Mouse (Mus musculus) adrenal gland, adult 8-10 months (tissue): ENCODE measurements around the gene Foxp1. TPM values are rescaled to one million over a fixed set of nuclear protein-coding genes. Genes with fewer than 3 reads are reported as not detected.

Experiments
- DNase-seq: peaks from one replicate; pipeline ENCODE4 v3.0.0; 2022
- total RNA-seq, 4 experiments: library from RNA; stranded (reverse); gene quantifications; 2 replicates each; pipeline ENCODE4 v1.2.4; 2022

Foxp1 gene
- total RNA-seq, 4 experiments from 2014 or later = 37.1 to 93.2 (median 58.8) TPM

GRCm38 (mm10) chr6:99520676-99521037, 1.9 kb downstream of the Foxp1 start:
- DNase-seq = no peak

GRCm38 (mm10) chr6:99519806-99520675, 2.5 kb downstream of the Foxp1 start:
- DNase-seq = no peak

DNA sequence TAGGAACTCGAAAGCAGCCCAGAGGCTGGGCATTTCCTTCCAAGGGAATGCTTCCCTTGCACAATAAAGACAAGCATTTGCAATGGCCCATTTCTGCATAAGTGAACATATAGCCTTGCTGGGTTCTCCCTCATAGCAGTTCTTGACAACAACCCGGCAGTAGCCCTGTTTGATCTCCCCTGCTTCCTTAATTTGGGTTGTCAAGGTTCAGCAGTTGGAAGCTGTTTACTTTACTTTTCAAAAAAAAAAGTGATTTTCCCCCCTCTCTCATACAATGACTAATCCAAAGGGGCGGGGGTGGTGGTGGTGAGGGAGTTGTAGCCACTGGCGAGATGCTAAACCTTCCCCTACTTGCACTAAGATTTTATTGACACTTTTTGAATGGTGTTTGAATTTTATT, 3.5 kb downstream of the Foxp1 start:
- no peak for DNase-seq

DNA sequence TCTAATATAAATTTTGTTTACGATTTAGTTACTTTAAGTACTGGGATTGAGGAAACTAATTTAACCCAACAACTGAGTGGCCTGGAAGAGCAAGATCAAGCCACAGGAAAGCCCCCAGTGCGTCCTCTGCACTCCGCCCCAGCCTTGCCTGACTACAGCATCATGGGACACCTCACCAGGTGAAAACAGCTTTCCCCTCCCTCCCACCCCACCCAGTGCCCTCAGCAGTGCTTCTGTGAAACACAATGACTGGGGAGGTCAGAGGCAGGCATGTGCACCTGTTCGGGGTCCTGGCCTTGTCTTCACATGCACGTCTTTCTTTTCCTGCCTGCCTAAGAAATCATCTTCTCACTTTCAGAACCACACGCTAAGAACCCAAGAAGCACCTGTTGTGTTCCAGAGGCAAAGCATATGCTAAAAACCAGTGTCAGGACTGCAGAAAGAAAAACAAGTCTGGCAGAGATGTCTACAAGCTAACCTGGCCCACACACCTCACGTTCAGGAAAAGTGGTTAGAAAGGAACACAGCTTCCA, 6.8 kb downstream of the Foxp1 start:
- DNase-seq = no peak

GRCm38 (mm10) chr6:99511862-99512261, 10.7 kb downstream of the Foxp1 start:
- no peak for DNase-seq

GRCm38 (mm10) chr6:99509189-99509592, 13.3 kb downstream of the Foxp1 start:
- no peak for DNase-seq

DNA sequence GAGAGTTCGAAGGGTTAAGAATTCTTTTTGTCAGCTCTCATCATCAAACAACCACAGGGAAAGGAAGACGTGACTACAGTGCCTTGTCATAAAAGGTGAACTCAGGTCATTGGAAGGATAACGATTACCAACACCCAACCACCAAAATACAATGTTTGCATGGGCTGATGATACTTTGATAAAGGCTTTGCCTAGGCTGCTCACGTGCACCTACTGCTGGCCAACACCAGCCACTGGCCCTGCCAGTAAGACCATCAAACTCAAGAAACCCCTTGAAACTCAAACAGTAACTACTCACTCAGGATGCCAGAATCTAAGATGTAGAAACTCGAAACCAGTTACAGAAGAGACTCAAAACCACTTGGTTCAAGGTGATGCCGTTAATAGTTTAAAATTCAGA, 15.7 kb downstream of the Foxp1 start:
- DNase-seq = no peak

GRCm38 (mm10) chr6:99503741-99504140, 18.8 kb downstream of the Foxp1 start:
- DNase-seq = no peak

GRCm38 (mm10) chr6:99502727-99503126, 19.8 kb downstream of the Foxp1 start:
- no peak for DNase-seq

DNA sequence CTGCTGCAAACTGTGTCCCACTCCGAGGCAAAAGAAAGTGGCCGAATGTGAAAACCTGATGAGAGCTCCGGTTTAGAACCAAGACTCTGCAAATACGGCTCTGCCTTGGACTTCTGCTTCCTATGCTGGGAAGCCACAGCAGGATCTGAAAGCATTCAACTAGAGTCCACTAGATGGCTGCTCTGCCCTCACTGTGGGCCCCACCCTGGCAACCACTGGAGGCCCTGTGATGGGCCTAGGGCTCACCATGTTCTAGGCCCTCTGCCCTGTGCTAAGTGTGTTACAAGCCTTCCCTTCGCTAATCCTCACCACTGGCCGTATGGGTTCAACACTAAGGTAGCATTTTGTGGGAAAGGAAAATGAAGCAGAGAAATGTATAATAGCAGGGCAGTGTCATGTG, 20.2 kb downstream of the Foxp1 start:
- no peak for DNase-seq

DNA sequence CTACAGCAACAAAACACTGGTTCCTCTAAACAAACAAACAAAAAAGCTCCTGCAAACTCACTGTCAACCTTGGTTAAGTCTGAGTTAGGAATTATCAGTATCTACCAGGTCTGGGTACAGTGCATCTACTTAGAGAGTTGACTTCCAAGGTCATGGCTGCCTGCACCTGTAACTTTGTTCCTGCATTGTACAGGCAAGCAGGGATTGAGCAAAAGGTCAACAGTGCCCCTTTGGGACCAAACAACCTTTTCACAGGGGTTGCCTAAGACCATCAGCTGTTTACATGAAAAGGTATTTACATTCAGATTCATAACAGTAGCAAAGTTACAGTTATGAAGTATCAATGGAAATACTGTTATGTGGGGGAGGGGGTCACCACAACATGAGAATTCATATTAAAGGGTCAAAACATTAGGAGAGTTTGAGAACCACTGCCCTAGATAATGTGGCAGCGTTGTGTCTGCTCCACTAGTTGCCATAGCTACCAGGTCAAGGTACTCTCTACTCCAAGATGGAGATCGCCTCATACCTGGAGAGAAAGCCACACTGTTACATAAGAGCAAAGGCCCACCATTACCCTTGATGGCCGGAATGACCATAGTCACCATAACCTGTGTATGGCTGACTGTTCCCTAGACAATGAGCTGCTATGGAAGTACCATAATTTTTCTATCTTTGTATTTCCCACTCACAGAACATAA, 21.8 kb downstream of the Foxp1 start:
- DNase-seq = no peak

DNA sequence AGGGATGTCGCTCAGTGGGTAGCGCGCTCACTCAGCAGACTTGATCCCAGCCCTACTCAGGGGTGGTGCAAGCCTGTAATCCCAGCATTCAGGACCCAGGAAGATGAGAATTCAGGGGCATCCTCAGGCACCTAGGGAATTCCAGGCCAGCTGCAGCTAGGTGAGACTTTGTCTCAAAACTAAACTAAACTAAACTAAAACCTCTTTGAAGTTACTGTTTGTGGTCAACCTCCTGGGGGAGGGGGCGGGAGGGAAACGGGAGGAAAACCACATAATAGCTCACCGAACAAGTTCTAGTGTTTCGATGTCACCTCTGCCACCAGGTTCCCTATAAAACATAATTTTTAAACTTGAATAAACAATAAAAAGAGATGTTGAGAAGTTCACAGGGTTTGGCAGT, 24.4 kb downstream of the Foxp1 start:
- no peak for DNase-seq

DNA sequence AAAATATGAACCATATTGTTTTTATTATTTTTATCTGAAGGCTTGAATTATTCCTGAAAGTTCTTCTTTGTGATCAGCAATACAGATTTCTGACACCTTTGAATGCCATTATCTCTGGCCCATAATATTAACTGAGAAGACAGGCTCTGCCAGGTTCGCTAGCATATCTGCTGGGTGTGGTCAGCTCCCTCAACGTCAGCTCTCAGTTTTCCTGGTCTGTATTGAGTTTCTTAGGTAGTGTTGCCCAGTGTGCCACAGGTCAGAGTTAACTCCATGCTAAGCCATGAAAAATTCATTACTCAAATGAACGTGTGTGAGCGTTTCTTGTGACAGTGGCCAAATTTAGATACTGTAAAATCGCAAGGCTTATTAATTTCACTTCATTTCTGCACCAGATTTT, 26.4 kb downstream of the Foxp1 start:
- DNase-seq = no peak

- DNase-seq = no peak
Observed at GRCm38 (mm10) chr6:99492937-99493336, 29.6 kb downstream of the Foxp1 start.

DNA sequence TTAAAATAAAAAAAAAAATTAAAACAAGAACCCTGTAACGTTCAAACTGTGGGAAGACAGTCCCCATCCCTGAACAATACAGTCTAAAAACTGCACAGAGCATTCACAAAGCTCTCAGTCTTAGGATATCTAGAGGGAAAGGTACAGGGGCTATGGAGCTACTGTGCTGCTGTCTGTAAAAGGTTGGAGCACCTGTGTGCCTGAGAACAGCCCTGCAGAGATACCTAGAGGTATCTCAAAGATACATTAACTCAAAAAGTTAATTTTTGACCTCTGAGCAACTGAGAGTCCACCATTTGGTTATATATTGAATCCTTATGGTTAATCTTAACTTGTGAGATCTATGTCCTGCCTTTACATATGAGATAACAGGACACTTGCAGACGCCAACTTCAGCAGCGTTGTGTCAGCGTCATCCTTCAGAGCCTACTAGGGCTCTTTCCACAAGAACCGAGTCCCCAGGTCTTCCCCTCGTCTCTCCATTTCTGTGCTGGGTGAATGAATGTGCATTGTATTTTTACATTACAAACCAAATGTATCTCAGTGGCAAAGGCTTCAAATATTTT, 30.5 kb downstream of the Foxp1 start:
- no peak for DNase-seq

DNA sequence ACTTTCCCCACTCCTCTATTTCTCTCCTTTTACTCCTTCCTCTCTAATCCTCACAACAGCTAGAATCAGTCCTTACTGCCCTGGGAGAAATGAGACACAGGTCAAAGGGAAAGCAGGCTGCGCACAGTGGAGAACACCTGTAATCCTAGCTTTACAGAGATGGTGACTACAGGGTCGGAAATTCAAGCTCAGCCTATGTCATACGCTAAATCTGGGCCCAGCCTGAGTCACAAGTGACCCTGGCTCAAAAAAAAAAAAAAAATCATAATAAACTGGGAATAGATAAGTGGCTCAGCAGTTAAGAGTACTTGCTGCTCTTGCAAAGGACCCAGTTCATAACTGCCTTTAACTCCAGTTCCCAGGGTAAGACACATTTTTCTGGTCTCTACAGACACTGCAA, 31.4 kb downstream of the Foxp1 start:
- no peak for DNase-seq

DNA sequence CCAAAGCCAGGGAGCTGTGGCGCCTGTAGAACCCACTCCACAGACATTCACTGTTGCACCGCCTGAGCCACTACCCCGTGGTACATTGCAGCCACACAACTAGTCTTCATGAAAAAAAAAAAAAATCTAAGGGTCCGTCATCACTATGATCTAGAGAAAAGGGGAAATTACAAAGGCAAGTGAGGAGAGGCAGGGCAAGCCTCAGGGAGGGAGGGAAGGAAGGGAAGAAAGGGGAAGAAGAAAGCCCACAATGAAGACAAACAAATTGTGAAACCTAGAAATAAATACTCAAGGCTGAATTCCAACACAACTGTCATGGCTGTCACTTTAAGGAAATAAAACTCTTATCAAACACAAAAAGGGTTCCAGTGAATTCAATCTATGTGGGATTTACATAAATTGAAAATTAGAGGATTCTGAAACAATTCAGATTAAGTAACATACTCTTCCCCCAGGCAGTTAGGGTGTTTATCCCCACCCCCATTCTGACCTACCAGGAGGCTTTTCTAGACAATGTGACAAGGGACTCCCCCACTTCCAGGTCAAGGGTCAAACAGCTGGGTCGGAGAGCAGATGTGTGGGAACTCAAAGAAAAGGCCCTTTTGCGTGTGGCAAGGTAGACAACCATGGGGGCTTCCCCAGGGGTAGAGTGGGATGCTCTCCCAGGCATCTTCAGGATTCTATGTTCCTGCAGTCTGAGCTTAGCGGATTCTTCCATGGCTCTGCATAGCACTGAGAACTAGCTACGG, 32.4 kb downstream of the Foxp1 start:
- DNase-seq = no peak

DNA sequence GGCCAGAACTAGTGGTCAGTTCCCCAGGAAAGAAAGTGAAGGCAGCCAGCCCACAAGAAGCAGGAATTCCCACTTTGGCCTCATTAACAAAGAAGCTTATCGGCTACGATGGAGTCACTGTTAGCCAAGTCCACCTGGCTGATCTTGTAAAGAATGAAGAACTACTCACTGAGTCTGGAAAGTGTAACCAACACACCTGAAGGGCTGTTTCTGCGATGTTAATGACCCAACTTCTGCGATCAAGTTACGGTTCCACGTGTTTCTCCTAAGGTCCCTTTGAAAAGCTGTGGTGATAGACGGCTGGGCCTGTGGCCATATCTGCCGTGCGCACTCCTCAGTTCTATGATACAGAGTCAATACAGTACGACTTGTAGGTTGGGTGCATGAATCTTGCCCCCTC, 33.1 kb downstream of the Foxp1 start:
- no peak for DNase-seq

GRCm38 (mm10) chr6:99485884-99486640, 36.5 kb downstream of the Foxp1 start:
- DNase-seq = no peak

GRCm38 (mm10) chr6:99485217-99485883, 37.2 kb downstream of the Foxp1 start:
- peak; percentile 61 for DNase-seq

GRCm38 (mm10) chr6:99484884-99485216, 37.7 kb downstream of the Foxp1 start:
- no peak for DNase-seq
